Mouse (Mus musculus) lung, postnatal 4 days (tissue): ENCODE results near the gene Fdx1.
A peak's percentile ranks its signal among the peaks of the same experiment; 100 is the strongest.

Source experiments
- DNase-seq, 2 experiments: peaks; one replicate each; pipeline ENCODE4 v3.0.0; 2021

Gene Fdx1

GRCm38 (mm10) chr9:51961190-51961909, 2.0 kb downstream of the Fdx1 start:
- DNase-seq, result no peak

- DNase-seq, result no peak
Measured at GRCm38 (mm10) chr9:51960331-51960730, 3.0 kb downstream of the Fdx1 start.

DNA sequence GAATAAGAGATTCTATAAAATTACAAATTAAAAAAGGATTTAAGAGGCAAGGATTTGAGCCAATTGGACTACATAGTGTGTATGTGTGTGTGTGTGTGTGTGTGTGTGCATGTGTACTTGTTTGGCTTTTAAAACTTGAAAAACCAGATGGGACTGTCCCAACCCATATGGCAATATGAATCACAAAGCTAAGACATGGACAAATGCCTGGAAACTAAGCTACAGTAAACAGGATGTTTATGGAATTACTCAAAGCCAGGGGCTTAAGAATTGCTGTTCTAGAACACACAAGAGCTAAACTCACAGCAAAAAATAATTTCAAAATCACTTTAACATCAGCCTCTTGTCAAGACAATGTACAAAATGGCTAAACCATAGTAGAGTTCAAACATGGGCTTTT, 4.4 kb downstream of the Fdx1 start:
- DNase-seq, result no peak

- DNase-seq, result no peak
Measured at GRCm38 (mm10) chr9:51957025-51957424, 6.3 kb downstream of the Fdx1 start.

- no peak for DNase-seq
Measured at GRCm38 (mm10) chr9:51956484-51956883, 6.9 kb downstream of the Fdx1 start.

DNA sequence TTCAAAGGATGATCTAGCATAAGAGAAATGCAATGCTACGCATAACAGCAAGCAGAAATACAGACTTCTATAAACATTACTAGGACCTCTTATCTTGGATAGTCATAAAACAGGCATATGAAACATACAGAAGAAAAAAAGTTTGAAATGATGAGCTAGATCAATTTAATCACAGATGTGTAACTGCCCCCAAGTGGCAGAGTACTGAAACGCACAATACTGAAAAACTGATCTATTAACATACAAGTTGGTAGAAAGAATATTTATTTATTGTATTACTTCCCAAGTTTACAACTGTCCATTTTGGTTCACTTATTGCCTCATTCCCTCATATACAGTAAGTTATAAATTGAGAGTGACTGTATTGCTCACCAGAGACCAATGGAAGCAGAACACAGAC, 12.0 kb downstream of the Fdx1 start:
- DNase-seq, result peak in 1 of 2 experiments; percentile 24

DNA sequence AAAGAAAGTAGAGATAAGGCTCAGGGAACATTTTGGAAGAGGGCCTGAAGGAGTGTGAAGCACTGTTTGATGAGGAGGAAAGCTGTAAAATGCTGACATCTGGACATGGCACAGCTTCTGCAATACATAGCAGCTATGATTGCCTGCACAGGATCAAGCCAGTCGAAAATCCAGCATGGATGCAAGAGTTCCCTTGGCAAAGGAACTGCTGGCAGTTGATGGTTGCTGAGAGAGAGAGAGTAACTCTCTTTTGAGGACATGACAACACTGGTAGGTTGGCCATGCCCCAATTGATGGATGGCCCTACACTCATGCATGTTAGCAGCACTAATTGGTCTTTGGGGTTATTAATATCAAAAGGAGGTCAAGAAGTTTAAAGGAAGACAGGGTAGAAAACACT, 12.7 kb downstream of the Fdx1 start:
- DNase-seq, result no peak

GRCm38 (mm10) chr9:51950225-51950624, 13.1 kb downstream of the Fdx1 start:
- DNase-seq, result no peak

DNA sequence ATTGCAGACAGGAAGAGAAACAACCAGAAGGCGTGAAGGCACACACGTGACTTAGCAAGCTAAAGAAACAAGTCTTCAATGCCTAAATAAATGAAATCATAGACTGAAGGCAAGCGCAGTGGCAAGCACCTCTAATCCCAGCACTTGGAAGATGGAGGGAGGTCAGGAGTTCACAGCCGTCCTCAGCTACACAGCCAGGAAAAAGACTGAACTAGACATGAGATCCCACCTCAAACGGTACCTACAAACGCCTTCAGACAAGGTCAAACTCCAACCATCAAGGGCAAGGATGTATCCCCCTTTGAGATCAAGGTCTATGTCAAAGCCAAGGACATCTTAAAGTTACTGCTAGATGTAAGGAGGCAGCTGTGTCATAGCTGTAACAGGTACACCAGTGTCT, 19.4 kb downstream of the Fdx1 start:
- no peak for DNase-seq

DNA sequence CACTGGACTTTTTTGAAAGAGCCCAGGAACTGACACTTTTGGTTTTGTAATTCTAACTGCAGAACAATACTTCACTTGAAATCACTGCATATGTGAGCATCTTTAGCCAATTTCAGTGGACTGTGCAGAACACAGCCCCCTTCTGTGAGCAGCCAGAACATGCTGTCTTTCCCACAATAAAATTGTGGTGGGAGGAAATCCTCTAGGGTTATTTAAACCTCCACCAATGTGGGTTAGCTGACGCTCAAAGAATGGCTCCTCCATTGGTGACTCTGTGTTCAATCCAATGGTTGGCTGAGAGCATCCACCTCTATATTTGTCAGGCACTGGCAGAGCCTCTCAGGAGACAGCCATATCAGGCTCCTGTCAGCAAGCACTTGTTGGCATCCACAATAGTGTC, 28.7 kb downstream of the Fdx1 start:
- DNase-seq, result no peak

- DNase-seq, result peak; percentile 25 to 40
Measured at GRCm38 (mm10) chr9:51931997-51932396, 31.4 kb downstream of the Fdx1 start.

DNA sequence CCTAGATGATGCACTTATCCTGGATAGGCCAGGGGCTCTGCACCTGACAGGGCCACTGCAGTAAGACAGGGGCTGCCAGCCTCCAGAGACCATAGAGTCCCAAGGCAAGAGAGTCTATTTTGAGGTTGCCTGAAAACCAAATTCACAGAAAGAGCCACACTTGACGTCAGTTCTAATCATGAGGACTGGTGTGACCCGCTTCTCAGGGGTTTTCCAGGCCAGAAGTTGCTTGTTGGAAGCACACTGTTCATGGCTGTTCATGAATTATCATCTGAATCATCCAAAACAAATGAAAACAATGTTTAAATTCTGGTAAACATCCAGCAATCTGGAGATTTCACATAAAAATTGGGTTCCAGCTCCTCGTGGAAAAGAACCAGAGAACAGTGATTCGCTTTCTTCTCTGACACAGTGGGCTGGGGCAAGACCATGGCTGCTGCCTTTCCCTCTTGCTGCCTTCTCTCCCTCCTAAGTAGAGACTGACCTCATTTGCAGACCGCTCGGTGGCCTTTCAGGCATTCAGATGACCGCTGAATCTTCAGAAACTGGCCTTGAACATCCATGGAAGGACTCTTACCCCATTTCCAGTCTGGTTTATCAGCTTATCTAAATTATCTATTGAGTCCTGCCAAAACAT, 32.2 kb downstream of the Fdx1 start:
- DNase-seq, result peak in 1 of 2 experiments; percentile 58

- DNase-seq, result no peak
Measured at GRCm38 (mm10) chr9:51929972-51930371, 33.4 kb downstream of the Fdx1 start.

DNA sequence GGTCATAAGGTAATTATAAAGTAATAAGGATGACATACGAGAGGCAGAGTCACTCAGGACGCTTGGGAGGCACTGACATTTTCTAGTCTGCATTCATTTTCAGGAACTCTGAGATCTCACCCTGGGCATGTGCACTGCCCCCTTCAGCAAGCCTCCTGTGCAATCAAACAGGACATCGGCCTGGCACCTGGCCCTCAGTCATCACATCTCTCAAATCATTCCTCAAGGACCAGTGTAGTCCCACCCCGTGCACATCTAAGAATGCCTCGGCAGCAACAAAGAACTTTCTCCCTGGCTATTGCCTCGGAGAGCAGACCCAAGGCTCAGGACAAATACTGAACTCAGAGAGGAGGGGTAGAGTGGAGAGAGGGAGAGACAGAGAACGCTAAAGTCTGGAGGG, 34.7 kb downstream of the Fdx1 start:
- DNase-seq, result no peak

DNA sequence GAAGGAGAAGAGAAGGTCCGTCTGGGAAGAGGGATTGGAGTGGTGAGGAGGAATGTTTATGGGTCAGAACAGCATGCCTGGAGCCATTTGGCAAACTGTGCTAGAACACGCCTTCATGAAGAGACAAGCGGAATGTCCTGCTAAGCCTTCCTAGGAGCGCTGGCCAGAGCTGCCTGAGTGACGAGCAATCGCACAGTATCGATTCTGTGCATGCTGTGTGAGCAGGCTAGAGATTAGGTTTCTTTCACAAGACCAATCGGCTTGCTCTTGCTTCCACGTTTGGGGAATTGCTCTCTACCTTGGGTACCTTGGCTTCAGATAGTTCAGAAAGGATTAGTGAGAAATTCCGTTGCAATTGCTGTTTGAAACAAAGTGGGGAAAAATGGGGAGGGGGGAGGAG, 35.2 kb downstream of the Fdx1 start:
- peak; percentile 24 to 59 for DNase-seq

GRCm38 (mm10) chr9:51927680-51928079, 35.7 kb downstream of the Fdx1 start:
- no peak for DNase-seq

DNA sequence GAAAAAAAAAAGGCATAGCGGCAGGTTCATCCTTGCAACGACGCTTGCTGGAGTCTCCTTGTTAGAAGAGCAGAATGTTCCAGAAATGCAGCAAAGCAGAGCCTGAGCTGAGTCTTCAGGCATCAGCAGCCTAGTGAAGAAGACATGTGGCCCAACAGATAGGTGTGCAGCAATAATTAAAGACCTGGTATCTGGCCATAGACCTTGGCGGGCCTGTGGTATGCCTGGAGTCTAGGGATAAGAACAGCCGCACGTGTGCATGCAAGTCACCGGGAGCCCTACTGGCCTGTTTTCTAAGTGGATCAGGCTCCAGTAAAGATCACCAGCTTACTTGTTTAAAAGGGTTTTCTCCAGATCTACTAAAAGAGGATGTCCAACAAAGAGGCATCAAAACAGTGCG, 36.7 kb downstream of the Fdx1 start:
- no peak for DNase-seq

GRCm38 (mm10) chr9:51924551-51925081, 38.7 kb downstream of the Fdx1 start:
- no peak for DNase-seq

GRCm38 (mm10) chr9:51922756-51923155, 40.6 kb downstream of the Fdx1 start:
- DNase-seq, result no peak

DNA sequence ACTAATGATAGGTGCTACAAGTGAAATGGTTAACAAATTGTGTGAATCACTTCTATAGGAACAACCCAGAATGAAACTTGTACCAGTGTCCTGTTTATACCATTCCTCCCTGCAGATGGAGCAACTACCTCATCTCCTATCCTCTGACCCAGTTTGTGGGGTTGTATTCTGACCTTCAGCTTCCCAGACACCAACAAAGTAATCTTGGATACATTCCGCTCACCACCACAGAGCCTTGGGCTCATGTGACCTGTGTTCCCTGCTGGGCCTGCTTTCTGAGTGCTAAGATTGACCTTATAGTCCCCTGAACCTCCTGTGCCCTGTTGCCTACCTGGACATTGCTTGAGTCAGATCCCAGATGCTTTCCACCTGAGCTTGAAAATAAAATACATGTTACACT, 47.8 kb downstream of the Fdx1 start:
- DNase-seq, result no peak

- no peak for DNase-seq
Measured at GRCm38 (mm10) chr9:51914481-51915120, 48.8 kb downstream of the Fdx1 start.

DNA sequence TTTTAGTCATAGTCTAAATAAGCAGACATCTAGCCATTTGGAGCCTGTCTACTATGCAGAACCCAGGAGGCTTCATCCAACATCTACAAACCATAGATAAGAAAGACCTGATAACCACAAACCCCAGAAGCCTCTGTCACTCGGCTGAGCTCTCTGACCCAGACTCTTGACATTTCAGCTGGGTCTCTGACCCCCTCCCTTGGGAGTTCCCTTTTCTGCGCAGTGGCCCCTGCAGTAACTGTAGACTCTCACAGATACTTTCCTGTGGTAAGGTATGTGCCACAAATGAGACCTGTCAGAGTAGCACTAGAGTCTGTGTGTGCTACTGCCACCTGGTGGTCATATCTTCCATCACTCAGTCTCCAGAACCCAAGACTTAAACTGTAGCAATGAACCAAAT, 54.5 kb downstream of the Fdx1 start:
- peak; percentile 36 to 74 for DNase-seq

DNA sequence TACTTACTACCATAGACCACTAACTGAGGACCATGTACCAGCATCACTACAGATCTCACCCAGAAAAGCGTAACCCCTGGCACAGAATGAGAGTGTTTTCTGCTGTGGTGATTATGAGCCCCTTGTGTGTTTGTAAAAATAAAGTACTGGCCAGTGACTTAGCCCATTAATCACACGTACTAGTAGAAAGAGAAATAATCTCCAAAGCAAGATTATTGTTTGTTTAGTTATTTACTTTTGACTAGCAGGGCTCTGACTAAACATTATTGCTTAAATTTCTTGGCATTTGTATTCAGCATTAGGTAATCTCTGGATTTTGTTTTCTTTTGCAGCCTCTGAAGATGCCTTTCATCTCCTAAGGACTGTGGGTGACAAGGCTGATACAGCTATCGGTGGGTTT, 55.1 kb downstream of the Fdx1 start:
- DNase-seq, result no peak

GRCm38 (mm10) chr9:51906938-51907337, 56.4 kb downstream of the Fdx1 start:
- no peak for DNase-seq
